Mouse (Mus musculus) G1E (cell line): ENCODE results near the gene Rfxank.

Source experiments
- GATA1 ChIP-seq: IDR thresholded peaks from 2 replicates; pipeline ENCODE4 v1.6.1; 2012; ENCODE audit warnings: borderline replicate concordance, low read length, inconsistent platforms, mixed read lengths
- POLR2AphosphoS5 ChIP-seq: IDR thresholded peaks from 2 replicates; pipeline ENCODE4 v1.6.1; 2012; ENCODE audit warnings: low read depth, low read length, inconsistent platforms; ENCODE audit not compliant: insufficient replicate concordance
- TAL1 ChIP-seq: conservative IDR thresholded peaks from 2 replicates; pipeline ENCODE4 v1.6.1; 2012; ENCODE audit warnings: low read depth, low read length, inconsistent platforms, mixed read lengths

DNA sequence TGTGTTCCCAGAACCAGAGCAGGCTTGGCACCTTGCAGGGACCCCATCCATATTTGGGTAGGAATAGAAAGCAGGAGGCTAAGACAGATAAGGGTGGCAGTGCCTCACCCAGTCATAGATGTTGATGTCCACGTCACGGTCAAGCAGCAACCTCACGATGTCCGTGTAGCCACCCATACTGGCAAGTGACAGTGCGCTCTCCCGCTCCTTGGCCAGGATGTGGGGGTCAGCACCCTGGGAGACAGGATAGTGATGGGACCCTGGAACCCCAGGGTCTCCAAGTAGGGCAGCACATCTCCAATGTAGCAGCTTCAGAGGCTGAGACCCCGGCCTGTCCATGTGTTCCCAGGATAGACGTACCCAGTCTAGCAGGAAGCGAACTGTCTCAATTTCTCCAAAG is 4.0 kb downstream of the Rfxank start:
- no peak for TF ChIP-seq GATA1
- no peak for TF ChIP-seq POLR2AphosphoS5
- TF ChIP-seq TAL1: no peak
